Mouse (Mus musculus) gastrocnemius, postnatal 36 days (tissue): Measurements from ENCODE around the gene Gm42420. TPM values are rescaled to one million over a fixed set of nuclear protein-coding genes. Genes with fewer than 3 reads are reported as not detected.

Source experiments
- DNase-seq, 2 experiments: peaks; one replicate each; pipeline ENCODE4 v3.0.0; 2022
- intact Hi-C: fragments of 180-260 bp; cut with DNase I; formaldehyde crosslinking; loops from one replicate; pipeline ENCODE4 v1.15.1; 2025
- long read RNA-seq, 2 experiments: library from polyadenylated mRNA; stranded (forward); transcript quantifications; one replicate each; pipeline ENCODE4 v2.0.0; 2021
- total RNA-seq, 2 experiments: library from RNA; stranded (reverse); gene quantifications; 2 replicates each; pipeline ENCODE4 v1.2.3; 2021

Gene Gm42420
- total RNA-seq: under 1 TPM in 1 of 2 experiments, not detected in 1; 0.64 TPM
- long read RNA-seq, experiment 1: 0 reads
- long read RNA-seq, experiment 2: 0 reads

DNA sequence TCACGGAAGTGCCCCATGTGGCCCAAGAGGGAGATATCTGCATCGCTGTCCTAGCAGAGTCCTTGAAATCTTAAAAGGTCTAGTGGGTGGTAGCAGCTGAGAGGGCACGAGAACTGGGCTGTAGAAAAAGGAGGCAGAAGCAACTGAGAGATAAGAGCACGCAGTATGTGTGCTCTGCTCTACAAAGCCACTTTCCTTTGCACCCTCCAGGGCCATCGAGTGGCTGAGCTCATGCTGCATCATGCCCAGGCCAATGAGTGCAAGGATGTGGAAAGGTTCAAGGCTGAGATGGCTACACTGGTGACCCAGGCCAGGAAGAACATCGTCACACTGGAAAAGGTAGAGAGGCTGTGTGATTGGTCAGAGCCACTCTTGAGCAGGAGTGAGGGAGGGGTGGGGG is at the start of gene Gm42420:
Gene Gm42420, plus strand, starts transcription at position 237 of the 400 bp plus-strand sequence.
- intact Hi-C loops: no loop called here
- no peak for DNase-seq

- intact Hi-C loops: no loop called here
- DNase-seq: no peak
Measured at GRCm38 (mm10) chr6:39536621-39537020, 48.9 kb upstream of the Gm42420 start.

DNA sequence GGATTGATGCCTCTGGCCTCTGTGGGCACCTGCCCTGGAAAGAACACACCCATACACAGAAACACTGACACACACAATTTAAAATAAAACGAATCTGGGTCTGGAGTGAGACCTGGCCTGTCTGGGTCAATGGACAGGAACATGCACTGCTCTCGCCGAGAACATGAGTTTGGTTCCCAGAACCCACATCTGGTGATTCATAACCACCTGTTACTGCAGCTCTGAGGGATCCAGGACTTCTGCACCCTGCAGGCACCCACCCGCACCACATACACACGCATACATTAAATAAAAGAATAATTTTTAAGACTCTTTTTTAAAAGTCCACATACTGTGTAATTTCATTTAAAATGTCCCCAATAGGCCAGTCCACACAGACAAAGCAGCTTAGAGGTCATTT is 48.3 kb upstream of the Gm42420 start:
- intact Hi-C loops: no loop called here
- no peak for DNase-seq

GRCm38 (mm10) chr6:39538227-39538626 is 47.3 kb upstream of the Gm42420 start:
- DNase-seq: no peak
- intact Hi-C loops: no loop called here

DNA sequence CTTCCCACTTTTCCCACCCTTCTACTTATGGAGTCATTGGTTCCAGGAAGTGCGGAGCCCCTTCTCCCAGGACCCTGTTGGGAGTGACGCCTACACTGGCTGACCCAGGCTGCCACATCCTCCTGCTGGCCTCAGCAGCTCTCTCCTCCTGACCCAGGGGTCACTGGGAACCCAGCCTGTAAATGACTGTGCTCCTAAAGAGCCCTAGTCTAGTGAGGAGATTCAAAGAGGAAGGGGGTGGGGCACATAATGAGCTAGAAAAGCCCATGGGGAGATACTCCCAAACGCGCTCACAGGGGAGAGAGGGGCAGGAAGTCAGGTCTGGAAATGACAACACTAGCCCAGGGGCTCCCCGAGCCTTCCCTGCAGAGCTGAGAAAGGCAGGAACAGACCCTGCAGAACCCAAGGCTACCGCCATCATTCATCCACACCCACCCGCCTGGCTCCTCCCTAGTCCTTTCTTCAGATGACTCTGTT is 45.8 kb upstream of the Gm42420 start:
- intact Hi-C loops: no loop called here

DNA sequence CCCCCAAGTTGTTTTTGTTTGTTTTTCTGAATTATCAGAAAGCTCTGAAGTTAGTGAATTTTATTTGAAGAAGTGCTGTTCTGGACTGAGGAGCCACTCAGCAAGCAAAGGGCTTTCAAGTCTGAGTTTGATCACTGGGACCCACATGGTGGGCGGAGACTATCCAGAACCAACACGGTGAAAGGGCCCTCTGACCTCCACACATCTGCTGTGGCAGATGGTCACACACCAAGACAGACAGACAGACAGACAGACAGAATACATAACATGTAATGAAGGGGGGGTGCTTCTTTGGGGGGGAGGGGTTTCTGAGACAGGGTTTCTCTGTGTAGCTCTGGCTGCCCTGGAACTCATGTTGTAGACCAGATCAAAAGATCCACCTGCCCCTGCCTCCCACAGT is 45.0 kb upstream of the Gm42420 start:
- intact Hi-C loops: no loop called here
- no peak for DNase-seq

More for the DNA sequence above, 45.8 kb upstream of the Gm42420 start:
- no peak for DNase-seq

DNA sequence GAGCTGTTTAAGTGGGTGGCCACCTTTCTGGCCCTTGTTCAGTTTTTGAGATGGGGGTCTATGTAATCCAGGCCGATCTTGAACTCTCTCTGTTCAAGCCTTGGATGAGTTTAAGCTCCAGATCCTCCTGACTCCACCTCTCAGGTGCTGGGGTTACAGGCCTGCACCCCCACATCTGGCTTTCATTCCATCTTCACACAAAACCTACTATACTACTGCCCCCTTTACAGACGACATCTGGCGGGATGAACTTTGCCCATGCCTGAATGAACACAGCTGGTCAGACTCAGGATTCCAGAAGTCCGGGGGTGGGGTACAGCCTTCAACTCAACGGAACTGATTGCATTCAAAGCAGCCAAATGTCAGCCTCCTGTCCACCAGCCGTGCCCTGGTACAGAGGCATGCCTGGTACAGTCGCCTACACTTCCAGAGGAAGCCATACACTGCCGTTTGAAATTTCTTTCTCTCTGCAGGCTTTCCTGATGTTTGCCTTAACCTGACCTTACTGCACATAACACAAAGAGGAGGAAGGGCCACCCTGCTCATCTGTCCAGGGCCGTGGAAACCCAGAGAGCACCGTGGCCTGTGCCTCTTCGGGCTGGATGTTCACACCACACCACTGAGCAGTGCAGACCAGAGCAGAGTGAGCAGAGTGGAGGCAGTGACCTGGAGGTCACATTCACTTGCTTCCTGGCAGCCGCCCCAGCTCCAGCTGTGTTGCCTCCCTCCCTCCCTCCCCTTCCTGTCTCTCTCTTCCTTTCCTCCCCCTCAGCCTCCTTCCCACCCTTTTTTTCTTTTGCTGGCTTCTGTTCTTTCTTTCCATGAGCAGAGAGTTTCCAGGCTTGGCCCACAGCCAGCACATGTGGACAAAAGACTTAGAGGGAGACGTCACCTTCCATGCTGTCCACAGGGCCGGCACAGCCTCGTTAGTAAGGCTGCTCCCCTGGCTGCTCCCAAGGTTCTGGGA is 42.6 kb upstream of the Gm42420 start:
- intact Hi-C loops: no loop called here
- DNase-seq: peak; percentile 78 to 82

GRCm38 (mm10) chr6:39543769-39544420 is 41.7 kb upstream of the Gm42420 start:
- DNase-seq: no peak
- intact Hi-C loops: no loop called here

DNA sequence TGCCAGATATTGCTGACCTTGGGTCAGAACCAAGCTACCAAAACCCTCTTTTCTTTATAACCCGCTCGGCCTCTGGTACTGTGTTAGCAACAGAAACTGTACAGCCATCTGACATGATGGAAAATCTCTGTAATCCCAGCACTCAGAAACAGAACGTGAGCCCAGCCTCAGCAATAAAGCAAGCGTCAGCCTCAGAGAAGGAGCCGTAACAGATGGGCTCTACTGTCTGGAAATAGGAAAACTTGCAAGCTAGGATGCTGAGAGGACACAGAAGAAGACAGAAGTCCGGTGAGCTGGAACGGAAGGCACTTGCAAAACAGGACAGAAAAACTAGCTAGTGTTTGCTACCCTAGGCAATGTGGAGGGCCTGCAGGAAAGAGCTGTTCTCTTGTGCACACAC is 40.1 kb upstream of the Gm42420 start:
- intact Hi-C loops: no loop called here
- DNase-seq: no peak

DNA sequence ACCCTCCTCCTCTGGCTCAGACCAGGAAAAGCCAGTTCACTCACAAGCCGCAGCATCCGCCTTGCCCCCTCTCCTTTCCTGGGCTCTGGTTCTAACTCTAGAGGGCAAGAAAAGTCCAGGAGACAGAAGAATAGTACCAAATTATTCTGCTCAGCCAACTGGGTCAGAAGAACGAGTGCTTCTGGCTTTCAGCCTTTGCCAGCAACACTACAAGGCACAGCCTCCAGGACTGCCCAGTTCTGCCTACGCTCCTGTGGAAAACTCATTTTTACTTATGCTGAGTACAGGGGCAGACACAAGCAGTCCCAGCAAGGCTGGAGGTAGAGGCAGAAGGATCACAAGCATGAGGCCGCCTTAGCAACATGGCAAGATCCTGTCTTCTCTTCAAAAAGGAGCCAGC is 37.5 kb upstream of the Gm42420 start:
- intact Hi-C loops: no loop called here
- DNase-seq: no peak

DNA sequence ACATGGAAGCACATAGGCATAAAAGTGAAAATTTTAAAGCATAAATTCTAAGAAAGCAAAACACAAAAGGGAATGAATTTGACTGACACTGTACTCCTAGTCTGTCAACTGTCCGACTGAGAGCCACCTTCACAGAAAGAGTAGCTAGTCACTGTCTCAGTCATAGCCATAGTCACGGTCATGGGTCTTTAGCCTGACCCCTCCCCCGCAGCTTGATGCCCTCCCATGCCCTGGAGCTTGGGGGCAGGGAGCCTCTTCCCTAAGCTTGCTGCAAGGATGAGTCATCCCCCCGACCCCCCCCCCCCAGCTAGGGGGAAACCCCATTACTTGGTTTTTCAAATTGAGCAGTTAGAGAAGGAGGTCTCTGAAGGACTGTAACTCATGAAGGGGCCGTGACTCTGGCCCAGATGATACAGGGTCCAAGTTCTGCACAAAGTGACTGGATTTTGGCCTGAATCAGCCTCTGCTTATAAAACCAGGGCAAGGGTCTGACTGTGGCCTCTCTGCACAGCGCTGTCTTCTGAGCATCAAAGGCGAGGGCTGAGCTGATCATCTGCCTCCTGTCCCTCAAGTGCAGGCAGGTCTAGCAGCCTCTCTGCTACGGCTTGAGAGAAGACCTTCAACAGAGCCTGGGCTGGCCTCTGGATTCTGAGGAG is 33.4 kb upstream of the Gm42420 start:
- no peak for DNase-seq
- intact Hi-C loops: no loop called here

GRCm38 (mm10) chr6:39554888-39555647 is 30.5 kb upstream of the Gm42420 start:
- intact Hi-C loops: no loop called here
- no peak for DNase-seq

- intact Hi-C loops: no loop called here
- no peak for DNase-seq
Measured at GRCm38 (mm10) chr6:39555648-39555945, 30.0 kb upstream of the Gm42420 start.

DNA sequence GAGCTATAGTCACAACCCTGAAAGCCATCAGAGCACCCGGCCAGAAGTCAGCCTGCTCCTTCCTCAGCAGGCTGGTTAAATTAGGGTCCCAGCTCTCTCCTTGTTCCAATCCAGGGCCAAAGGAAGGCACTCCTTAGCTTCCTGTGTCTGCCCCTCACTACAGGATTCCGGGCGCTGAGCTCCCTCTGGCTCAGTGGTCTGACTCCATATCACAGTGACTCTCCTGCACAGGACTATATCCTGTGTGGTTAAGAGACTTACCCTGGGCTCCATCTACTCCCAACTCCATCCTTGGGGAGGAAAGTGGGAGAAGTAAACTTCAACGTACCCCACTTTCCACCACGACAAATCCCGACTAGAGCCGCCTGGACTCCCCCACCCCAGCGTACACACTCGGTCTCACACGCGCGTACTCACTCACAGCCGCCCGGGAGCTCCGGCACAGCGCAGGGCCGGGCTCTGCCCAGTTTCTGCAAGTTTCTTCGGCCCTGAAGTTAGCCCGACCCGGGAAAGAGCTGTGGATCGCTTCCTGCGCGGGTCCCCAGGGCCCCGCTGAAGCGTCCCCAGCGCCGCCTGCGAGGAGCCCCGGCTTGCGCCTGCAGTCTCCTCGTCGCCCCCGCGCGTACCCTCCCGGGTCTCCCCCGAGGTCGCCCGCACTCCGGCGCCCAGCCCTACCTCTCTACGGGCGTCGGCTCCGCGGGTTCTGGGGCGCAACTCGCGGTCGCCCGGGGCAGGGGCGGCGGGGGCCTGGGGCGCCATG is 28.5 kb upstream of the Gm42420 start:
- DNase-seq: peak in 1 of 2 experiments; percentile 55
- intact Hi-C loops: no loop called here

- intact Hi-C loops: no loop called here
- peak; percentile 71 to 81 for DNase-seq
Measured at GRCm38 (mm10) chr6:39557723-39558261, 27.8 kb upstream of the Gm42420 start, which contains the start of gene Dennd2a. Gene Dennd2a (minus strand): TSS chr6:39557867.

- intact Hi-C loops: no loop called here
- no peak for DNase-seq
Measured at GRCm38 (mm10) chr6:39559276-39559939, 26.1 kb upstream of the Gm42420 start.

DNA sequence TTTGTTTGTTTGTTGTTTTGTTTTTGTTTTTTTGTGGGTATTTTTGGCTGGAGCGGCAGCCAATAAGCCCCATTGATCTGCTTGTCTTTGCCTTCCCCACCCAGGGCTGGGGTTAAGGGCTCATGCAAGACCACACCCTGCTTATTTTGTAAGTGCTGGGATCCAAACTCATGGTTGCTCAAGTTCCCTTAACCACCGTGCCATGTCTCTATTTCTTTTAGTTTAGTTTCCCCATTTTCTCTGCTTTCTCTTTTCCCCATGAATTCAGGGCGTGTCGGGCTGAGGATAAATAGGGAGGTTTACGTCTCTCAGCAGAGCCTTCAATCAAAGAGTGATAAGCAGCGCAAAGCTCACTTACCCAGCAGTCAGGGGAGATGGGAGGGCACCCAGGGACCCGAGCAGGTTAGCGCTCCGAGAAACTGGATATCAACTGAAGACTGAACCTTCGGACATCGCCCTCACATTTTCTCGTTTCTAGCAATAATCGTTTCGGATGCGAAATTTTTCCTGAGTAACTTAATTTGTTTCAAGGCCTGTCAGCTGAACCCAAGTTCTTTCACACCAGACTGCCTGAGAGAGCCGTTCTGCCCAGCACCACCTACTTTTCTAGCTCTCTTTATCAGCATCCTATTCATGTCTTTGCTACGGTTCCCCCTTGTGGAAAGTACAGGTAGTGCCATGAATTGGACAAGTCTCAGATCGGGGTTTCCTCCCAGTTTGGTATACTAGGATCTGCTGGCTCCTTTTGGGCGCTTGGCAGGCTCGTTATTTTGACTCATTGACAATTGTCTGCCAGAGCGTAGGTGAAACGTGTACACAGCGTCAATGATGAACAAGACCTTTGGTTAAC is 23.2 kb upstream of the Gm42420 start:
- peak in 1 of 2 experiments; percentile 68 for DNase-seq
- intact Hi-C loops: loop anchor here (1.0 kb wide), 1 partner anchor 99 kb away; no protein-coding TSS in a partner anchor

- intact Hi-C loops: no loop called here
- no peak for DNase-seq
Measured at GRCm38 (mm10) chr6:39567528-39567927, 18.0 kb upstream of the Gm42420 start.
